Mouse (Mus musculus) stomach, embryonic 16.5 days (tissue): ENCODE measurements at regions not wholly inside any gene's neighbourhood (a gene's known extent, or its start where the extent isn't known, plus 50 kb on each side); places are given as distances from the start of the nearest gene placed in this dataset.

Experiments
- ATAC-seq: fragments of 200-750 bp; cut with Nextera tagmentation; 2 replicates; pipeline ENCODE4 v1.8.0; 2017; ENCODE audit warnings: moderate number of reproducible peaks, moderate TSS enrichment; ENCODE audit not compliant: insufficient read depth, low FRiP score
- H3K27ac ChIP-seq: fragments of 300-500 bp; sonication (generic); 2 replicates; pipeline ENCODE4 v1.5.1; 2014; ENCODE audit warnings: low read length
- H3K27me3 ChIP-seq: fragments of 300-500 bp; sonication (generic); 2 replicates; pipeline ENCODE4 v1.6.1; 2014; ENCODE audit warnings: low read length, control low read depth, mixed read lengths; ENCODE audit not compliant: control insufficient read depth, insufficient read depth
- H3K36me3 ChIP-seq: fragments of 300-500 bp; sonication (generic); 2 replicates; pipeline ENCODE4 v1.6.1; 2014; ENCODE audit warnings: low read length; ENCODE audit not compliant: control insufficient read depth, insufficient read depth
- H3K4me1 ChIP-seq: fragments of 300-500 bp; sonication (generic); 2 replicates; pipeline ENCODE4 v1.6.1; 2014; ENCODE audit warnings: low read length, control low read depth, mixed read lengths; ENCODE audit not compliant: control insufficient read depth, insufficient read depth
- H3K4me2 ChIP-seq: fragments of 300-500 bp; sonication (generic); 2 replicates; pipeline ENCODE4 v1.6.1; 2014; ENCODE audit warnings: low read depth, low read length, mixed read lengths
- H3K4me3 ChIP-seq: fragments of 300-500 bp; sonication (generic); replicated peaks from 2 replicates; pipeline ENCODE4 v1.5.1; 2014; ENCODE audit warnings: mild to moderate bottlenecking, low read length
- H3K9ac ChIP-seq: fragments of 300-500 bp; sonication (generic); 2 replicates; pipeline ENCODE4 v1.6.1; 2014; ENCODE audit warnings: low read length
- H3K9me3 ChIP-seq: fragments of 300-500 bp; sonication (generic); replicated peaks from 2 replicates; pipeline ENCODE4 v1.6.1; 2016; ENCODE audit warnings: low read length, control low read depth; ENCODE audit not compliant: control insufficient read depth
- WGBS: fragments of 180-500 bp; shearing (Covaris S2); extraction: QIAGEN DNeasy Blood & Tissue Kit; methylation state at CpG from one replicate; pipeline ENCODE4 v1.1.7; 2014; 5-methylcytosine and 5-hydroxymethylcytosine counted together

GRCm38 (mm10) chr12:57970163-57970562 lies 241.4 kb upstream of the Sstr1 start:
- no peak overlapping the region for H3K9ac ChIP-seq
- no peak overlapping the region for H3K4me2 ChIP-seq
- no peak for ATAC-seq
- WGBS: 83% methylated on average over 4 of the region's 4 CpGs
- no peaks in the 10 kb centered on the region for H3K27me3 ChIP-seq
- H3K4me3 ChIP-seq: no peak overlapping the region
- no peaks in the 10 kb centered on the region for H3K4me1 ChIP-seq
- H3K36me3 ChIP-seq: no peaks in the 10 kb centered on the region
- H3K9me3 ChIP-seq: no peaks in the 10 kb centered on the region
- no peak overlapping the region for H3K27ac ChIP-seq

- WGBS: 49% methylated on average over 2 of the region's 2 CpGs
- H3K36me3 ChIP-seq: no peaks in the 10 kb centered on the region
- ATAC-seq: no peak
- no peaks in the 10 kb centered on the region for H3K4me1 ChIP-seq
- no peak overlapping the region for H3K4me2 ChIP-seq
- no peak overlapping the region for H3K9ac ChIP-seq
- no peaks in the 10 kb centered on the region for H3K27me3 ChIP-seq
- no peak overlapping the region for H3K27ac ChIP-seq
- H3K4me3 ChIP-seq: no peak overlapping the region
- no peaks in the 10 kb centered on the region for H3K9me3 ChIP-seq
These were observed 239.1 kb upstream of the Sstr1 start for GRCm38 (mm10) chr12:57972484-57972883.
